Mouse (Mus musculus): ENCODE data around the gene H2-M5.

H2-M5 gene

GRCm38 (mm10) chr17:36947051-36947819 is 42.1 kb downstream of the H2-M5 start:
- DNase-seq: peak; percentile 61

- DNase-seq: peak; percentile 36
These were observed 45.1 kb downstream of the H2-M5 start for GRCm38 (mm10) chr17:36944121-36944775.

GRCm38 (mm10) chr17:36943691-36944090 is 45.6 kb downstream of the H2-M5 start:
- peak; percentile 28 for DNase-seq

GRCm38 (mm10) chr17:36942791-36943471 is 46.4 kb downstream of the H2-M5 start, which contains the start of gene Rnf39:
Gene Rnf39, plus strand, starts transcription at chr17:36942918.
- peak; percentile 59 for DNase-seq

DNA sequence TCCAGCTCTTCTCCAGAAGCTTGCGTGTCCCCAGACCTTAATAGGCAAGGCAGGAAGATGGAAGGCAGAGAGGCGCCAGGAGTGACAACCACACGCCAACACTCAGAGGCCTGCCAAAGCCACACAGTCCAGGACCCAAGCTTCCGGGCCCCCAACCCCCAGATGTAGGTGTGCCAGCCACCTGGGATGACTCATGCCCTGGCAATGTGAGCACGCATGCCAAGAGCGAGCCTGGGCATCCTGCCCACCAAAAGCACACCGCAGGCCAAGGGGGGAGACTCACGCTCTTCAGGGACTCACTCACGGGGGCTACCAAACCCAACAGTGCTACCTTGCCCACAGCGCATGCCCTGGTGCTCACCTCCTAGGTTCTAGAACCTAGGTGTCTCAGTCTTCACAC is 46.9 kb downstream of the H2-M5 start:
- peak; percentile 82 for DNase-seq

DNA sequence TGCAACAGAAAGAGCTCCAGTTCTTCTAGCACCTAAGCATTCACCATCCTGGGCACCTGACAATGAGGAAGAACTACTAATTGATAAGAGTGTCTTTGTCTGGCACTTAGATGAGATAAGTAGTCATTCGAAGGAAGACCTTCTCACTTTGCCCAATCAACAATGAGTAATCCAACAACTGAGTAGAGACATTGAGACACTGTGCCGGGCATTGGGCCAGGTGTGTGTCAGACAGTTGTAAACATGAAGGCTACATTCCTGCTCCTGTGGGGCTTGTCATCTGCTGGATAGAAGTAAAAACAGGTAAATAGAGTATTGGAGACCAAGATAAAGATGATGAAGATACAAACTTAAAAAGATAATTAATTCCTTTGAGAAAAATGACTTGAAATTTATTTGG is 51.3 kb downstream of the H2-M5 start:
- no peak for DNase-seq

Data from cerebellum, adult 8-10 months (tissue).